Mouse (Mus musculus) heart, adult 2 months (tissue): ENCODE results near the gene Acot10.

ENCODE experiments used
- CTCF ChIP-seq: fragments of 200-600 bp; IDR thresholded peaks from 2 replicates; pipeline ENCODE4 v1.8.1; 2022; ENCODE audit warnings: antibody characterized with exemption, mild to moderate bottlenecking, moderate library complexity
- EP300 ChIP-seq: fragments of 200-500 bp; IDR thresholded peaks from 2 replicates; pipeline ENCODE4 v1.6.1; 2011; ENCODE audit warnings: low read depth, low read length, control low read depth; ENCODE audit not compliant: insufficient read depth
- POLR2A ChIP-seq: fragments of 200-500 bp; IDR thresholded peaks from 2 replicates; pipeline ENCODE4 v1.6.1; 2011; ENCODE audit warnings: mild to moderate bottlenecking, low read depth, low read length, control low read depth; ENCODE audit not compliant: insufficient read depth

DNA sequence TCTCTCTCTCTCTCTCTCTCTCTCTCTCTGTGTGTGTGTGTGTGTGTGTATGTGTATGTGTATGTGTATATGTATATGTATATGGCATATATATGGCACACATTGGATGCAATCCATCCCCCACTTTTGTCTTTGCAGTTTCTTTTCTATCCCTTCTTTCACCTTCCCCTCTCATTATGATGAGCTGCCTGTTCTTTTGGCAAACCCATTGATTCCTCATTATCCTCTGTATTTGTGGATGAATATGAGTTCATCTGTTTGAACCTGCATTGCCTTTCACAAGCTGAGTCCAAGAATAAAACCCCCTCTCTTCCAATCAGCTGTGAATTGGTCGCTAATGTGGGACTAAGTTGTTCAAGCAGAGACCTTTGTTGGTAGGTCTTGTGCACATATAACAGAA, 1.4 kb upstream of the Acot10 start:
- TF ChIP-seq CTCF (no peak), EP300 (no peak), POLR2A (no peak)
